17 mouse cellular contexts compared by ENCODE assay signal in the genomic region with DNA sequence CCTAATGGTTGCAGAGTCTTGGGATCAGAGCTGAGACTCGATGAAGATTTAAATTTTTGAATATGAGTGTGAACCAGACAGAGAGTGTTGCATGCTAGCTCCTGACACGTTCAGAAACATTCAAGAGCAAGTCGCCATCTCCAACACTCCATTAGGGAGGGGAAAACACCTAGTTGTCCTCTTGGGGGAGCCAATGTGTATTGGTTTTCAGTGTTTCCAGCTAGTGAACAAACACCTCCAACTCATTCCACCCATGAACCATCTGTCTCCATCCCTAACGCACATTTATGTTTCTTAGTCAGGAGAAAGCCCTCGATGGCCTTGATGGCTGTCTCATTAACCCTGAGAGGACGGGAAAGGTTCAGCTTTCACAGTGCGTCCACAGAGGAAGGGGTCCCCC. TPM values are rescaled to one million over a fixed set of nuclear protein-coding genes. Genes with fewer than 3 reads are reported as not detected.
DNase-seq lines count a peak whose midpoint lies in the region; ATAC-seq and TF ChIP-seq lines count a peak whose summit lies in the region.
"Had no signal": no experiment of that assay in that cellular context is flagged by ENCODE, and none has a peak within 500 bp of the region (broad histone marks: within the 10 kb centered on the region; RNA-seq: fewer than 3 reads in every experiment).

No protein-coding gene starts in this region.

- H3K36me3 ChIP-seq in lung, embryonic 14.5 days (ENCODE audit: insufficient read depth): no peaks in the 10 kb centered on the region
- no peaks in the 10 kb centered on the region for H3K36me3 ChIP-seq in embryonic facial prominence, embryonic 10.5 days (replicated peaks)

- H3K27ac ChIP-seq in gastrocnemius, adult 2 months: no peak overlapping the region
- H3K27ac ChIP-seq in lung, embryonic 14.5 days (ENCODE audit: low read depth): no peak overlapping the region
- H3K27ac ChIP-seq in embryonic facial prominence, embryonic 10.5 days (replicated peaks): 0 out of 2 replicates have a peak overlapping the region, but pooled peaks have one; percentile 32

- ATAC-seq in lung, embryonic 14.5 days (ENCODE audit: insufficient read depth): no peak

- H3K4me3 ChIP-seq in gastrocnemius, adult 2 months: no peak overlapping the region
- H3K4me3 ChIP-seq in lung, embryonic 14.5 days (ENCODE audit: low read depth, low read length): no peak overlapping the region
- no peak overlapping the region for H3K4me3 ChIP-seq in embryonic facial prominence, embryonic 10.5 days

- 0 out of 2 replicates have a peak, but pooled peaks cover 4% of the 10 kb centered on the region for H3K27me3 ChIP-seq in lung, embryonic 14.5 days (ENCODE audit: insufficient read depth, low read length)
- H3K27me3 ChIP-seq in embryonic facial prominence, embryonic 10.5 days (replicated peaks; ENCODE audit: low read depth, poor library complexity, severe bottlenecking): peaks cover 45% of the 10 kb centered on the region

- no peak overlapping the region for H3K4me2 ChIP-seq in lung, embryonic 14.5 days
- H3K4me2 ChIP-seq: liver, embryonic 11.5 days; midbrain, embryonic 11.5 days had no signal

- no peaks in the 10 kb centered on the region; the same call in 1 of the 2 replicates for H3K4me1 ChIP-seq in lung, embryonic 14.5 days (ENCODE audit: insufficient read depth)
- H3K4me1 ChIP-seq in embryonic facial prominence, embryonic 10.5 days: peaks cover 33% of the 10 kb centered on the region

- no peaks in the 10 kb centered on the region for H3K9me3 ChIP-seq in lung, embryonic 14.5 days (ENCODE audit: low read depth, low read length)
- H3K9me3 ChIP-seq in embryonic facial prominence, embryonic 10.5 days: no peaks in the 10 kb centered on the region

- intact Hi-C loops in gastrocnemius, adult 2 months (cut with DNase I): no loop called here
- intact Hi-C loops in gastrocnemius, postnatal 14 days (cut with DNase I; ENCODE audit: low total_unique reads): no loop called here

- TF ChIP-seq CTCF in gastrocnemius, adult 2 months (IDR thresholded peaks at IDR 0.05): peak; percentile 23; the same call in 1 of the 2 replicates
- TF ChIP-seq CTCF in lung, embryonic 14.5 days (IDR thresholded peaks at IDR 0.05; ENCODE audit: low read depth): no peak; the same call in 1 of the 2 replicates

- H3K9ac ChIP-seq in lung, embryonic 14.5 days: no peak overlapping the region

- no peak for DNase-seq in gastrocnemius, adult 2 months
- no peak for DNase-seq in gastrocnemius, postnatal 14 days
- DNase-seq in lung, embryonic 14.5 days: peak; percentile 41
- DNase-seq in lung, postnatal 25 days (ENCODE audit: low spot score): no peak
- peak; percentile 46 for DNase-seq in embryonic facial prominence, embryonic 10.5 days (ENCODE audit: low spot score)
- peak; percentile 14 to 16 for DNase-seq in right cerebral cortex, postnatal 36 days (ENCODE audit: low spot score in 2 of 2)
- DNase-seq in cerebellum, postnatal 10 days: no peak
- no peak for DNase-seq in cerebellum, adult 9-11 months
- DNase-seq: cerebellum, postnatal 14 days; kidney, postnatal 25 days; lung, postnatal 10 days; thymus, postnatal 4 days had no signal

- WGBS in lung, embryonic 14.5 days: 20% methylated on average over 7 of the region's 7 CpGs
- WGBS in embryonic facial prominence, embryonic 10.5 days: 30% methylated on average over 7 of the region's 7 CpGs

RNA-seq across cellular contexts. Expression of gene Cldn14, which starts 36.4 kb away (rescaled TPM):
- not detected for total RNA-seq in gastrocnemius, adult 2 months (2021)
- total RNA-seq in gastrocnemius, postnatal 14 days (2021): not detected
- polyA plus RNA-seq in lung, embryonic 14.5 days (2014; fragmentation: Nextera tagmentation; extraction: Ambion mirVana): not detected in 2 replicates
- not detected in 2 replicates for polyA plus RNA-seq in embryonic facial prominence, embryonic 10.5 days (2016; fragmentation: Nextera tagmentation; extraction: Ambion mirVana)
- total RNA-seq: adrenal gland, adult 18-20 months; heart, adult 8-10 months; heart, postnatal 25 days had no signal
- polyA plus RNA-seq: midbrain, embryonic 11.5 days had no signal

RNA-seq across cellular contexts. Expression of gene Sim2, which starts 39.7 kb away (rescaled TPM):
- 10 to 100 TPM; 15.0 to 17.9 TPM for total RNA-seq in gastrocnemius, adult 2 months (2021)
- 10 to 100 TPM in 1 of 2 experiments, 1 to 10 TPM in 1; 9.7 to 11.4 TPM for total RNA-seq in gastrocnemius, postnatal 14 days (2021)
- 0.04 TPM in 1 of 2 replicates, not detected in the other for polyA plus RNA-seq in lung, embryonic 14.5 days (2014; fragmentation: Nextera tagmentation; extraction: Ambion mirVana)
- 0.87 and 1.5 TPM in 2 replicates for polyA plus RNA-seq in embryonic facial prominence, embryonic 10.5 days (2016; fragmentation: Nextera tagmentation; extraction: Ambion mirVana)
- total RNA-seq: adrenal gland, adult 18-20 months; heart, postnatal 25 days had no signal

Comparison
In these comparisons a context has a peak if more than half of its experiments do, and no peak if none do; other contexts are left out.
1. DNase-seq: peak in lung, embryonic 14.5 days (single experiment), embryonic facial prominence, embryonic 10.5 days (single experiment) and right cerebral cortex, postnatal 36 days (2 of 2); none in gastrocnemius, adult 2 months (single experiment), gastrocnemius, postnatal 14 days (single experiment), lung, postnatal 25 days (single experiment), cerebellum, postnatal 10 days (0 of 2) and cerebellum, adult 9-11 months (single experiment).